Mouse (Mus musculus) MEL (cell line): Measurements from ENCODE around the gene Eaf1.

Experiments used
- MAFK ChIP-seq: IDR thresholded peaks from 2 replicates; pipeline ENCODE4 v1.6.1; 2011; ENCODE audit warnings: low read depth, mild to moderate bottlenecking, low read length, improper control_type of control experiment, borderline replicate concordance
- POLR2A ChIP-seq, 2 experiments: IDR thresholded peaks; 2 replicates each; pipeline ENCODE4 v1.6.1; 2011 to 2012; ENCODE audit warnings: low read length in 2 of 2, mild to moderate bottlenecking in 2 of 2, control low read depth in 1 of 2, improper control_type of control experiment in 1 of 2, low read depth in 1 of 2, moderate library complexity in 1 of 2; ENCODE audit not compliant: control insufficient read depth in 1 of 2, insufficient read depth in 1 of 2, poor library complexity in 1 of 2
- USF2 ChIP-seq, 2 experiments: IDR thresholded peaks; 2 replicates each; pipeline ENCODE4 v1.6.1; 2011 to 2012; ENCODE audit warnings: improper control_type of control experiment in 2 of 2, low read length in 2 of 2, borderline replicate concordance in 1 of 2, inconsistent platforms in 1 of 2, low read depth in 1 of 2, mild to moderate bottlenecking in 1 of 2; ENCODE audit not compliant: insufficient read depth in 1 of 2

DNA sequence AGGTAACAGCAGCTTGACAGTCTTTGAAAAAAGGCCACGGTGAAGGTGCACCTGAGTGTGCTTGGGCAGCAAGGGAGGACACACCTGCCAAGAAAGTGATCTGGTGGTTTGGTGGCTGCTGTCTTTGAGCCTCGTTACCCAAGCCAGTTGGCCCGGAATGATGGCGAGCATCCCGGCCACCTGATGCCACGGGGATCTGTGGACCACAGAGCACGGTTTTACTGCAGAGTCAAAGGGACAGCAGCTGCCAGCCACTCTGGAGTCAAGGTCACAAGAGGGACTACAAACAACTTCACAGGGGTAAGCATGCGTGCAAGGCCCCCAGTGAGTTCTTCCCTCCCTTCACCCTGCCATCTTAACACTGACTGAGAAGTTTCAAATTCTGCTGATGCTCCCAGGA is 63.1 kb downstream of the Eaf1 start:
- TF ChIP-seq MAFK (no peak), POLR2A (IDR thresholded peaks at IDR 0.05; ENCODE audit: control insufficient read depth in 1 of 2, insufficient read depth in 1 of 2, low read depth in 1 of 2, low read length in 2 of 2, poor library complexity in 1 of 2) (no peak), USF2 (IDR thresholded peaks at IDR 0.05; ENCODE audit: borderline replicate concordance in 1 of 2, insufficient read depth in 1 of 2, low read depth in 1 of 2, low read length in 2 of 2) (no peak)
